Mouse (Mus musculus) lung, embryonic 16.5 days (tissue): ENCODE measurements around the gene Frmpd4. TPM values are rescaled to one million over a fixed set of nuclear protein-coding genes. Genes with fewer than 3 reads are reported as not detected.
A peak's percentile ranks its signal among the peaks of the same experiment; 100 is the strongest.

Experiments used
- ATAC-seq: fragments of 200-750 bp; cut with Nextera tagmentation; 2 replicates; pipeline ENCODE4 v1.8.0; 2017; ENCODE audit warnings: low read depth, mild to moderate bottlenecking, moderate library complexity
- H3K27ac ChIP-seq: fragments of 300-500 bp; sonication (generic); 2 replicates; pipeline ENCODE4 v1.5.1; 2014; ENCODE audit warnings: mild to moderate bottlenecking, control low read depth, low read length
- H3K27me3 ChIP-seq: fragments of 300-500 bp; sonication (generic); 2 replicates; pipeline ENCODE4 v1.6.1; 2014; ENCODE audit warnings: low read depth, low read length, mixed read lengths; ENCODE audit not compliant: control insufficient read depth, insufficient read depth
- H3K36me3 ChIP-seq: fragments of 300-500 bp; sonication (generic); 2 replicates; pipeline ENCODE4 v1.6.1; 2014; ENCODE audit warnings: low read length; ENCODE audit not compliant: control insufficient read depth, insufficient read depth
- H3K4me1 ChIP-seq: fragments of 300-500 bp; sonication (generic); replicated peaks from 2 replicates; pipeline ENCODE4 v1.6.1; 2014; ENCODE audit warnings: low read length, mixed read lengths; ENCODE audit not compliant: control insufficient read depth, insufficient read depth
- H3K4me2 ChIP-seq: fragments of 300-500 bp; sonication (generic); 2 replicates; pipeline ENCODE4 v1.6.1; 2014; ENCODE audit warnings: low read depth, low read length, control low read depth
- H3K4me3 ChIP-seq: fragments of 300-500 bp; sonication (generic); 2 replicates; pipeline ENCODE4 v1.5.1; 2014; ENCODE audit warnings: mild to moderate bottlenecking, low read length, control low read depth
- H3K9ac ChIP-seq: fragments of 300-500 bp; sonication (generic); 2 replicates; pipeline ENCODE4 v1.6.1; 2014; ENCODE audit warnings: low read length, control low read depth
- H3K9me3 ChIP-seq: fragments of 300-500 bp; sonication (generic); 2 replicates; pipeline ENCODE4 v1.6.1; 2016; ENCODE audit warnings: low read length; ENCODE audit not compliant: control insufficient read depth
- WGBS: fragments of 180-500 bp; shearing (Covaris S2); extraction: QIAGEN DNeasy Blood & Tissue Kit; methylation state at CpG from one replicate; pipeline ENCODE4 v1.1.7; 2014; 5-methylcytosine and 5-hydroxymethylcytosine counted together
- polyA plus RNA-seq: library from polyadenylated mRNA; unstranded; fragments of >200 nt; fragmentation: Nextera tagmentation; extraction: Ambion mirVana; gene quantifications from 2 replicates; pipeline ENCODE4 v1.2.1, GENCODE M21; 2015

Gene Frmpd4
- polyA plus RNA-seq, 1 experiment from 2014 or later = 0.03 TPM

DNA sequence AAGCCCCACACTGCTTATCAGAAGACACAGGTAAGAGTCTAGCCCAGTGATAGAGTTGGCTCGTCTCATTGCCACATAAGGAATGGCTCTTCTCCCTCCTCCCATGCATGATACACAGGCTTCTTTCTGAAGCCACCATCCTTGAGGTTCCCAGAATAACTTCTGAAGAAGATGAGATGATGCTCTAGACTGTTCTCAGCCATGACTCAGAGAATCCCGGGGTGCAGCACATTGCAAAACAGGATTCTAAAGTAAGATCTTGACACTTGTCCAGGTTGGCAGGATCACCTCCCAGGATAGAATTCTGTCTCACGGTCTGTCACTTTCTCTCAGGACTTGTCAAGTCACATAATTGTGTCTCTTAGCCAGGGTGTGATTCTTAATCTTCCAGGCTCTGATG lies 1024.2 kb downstream of the Frmpd4 start:
- no peaks in the 10 kb centered on the region; the same call in 1 of the 2 replicates for H3K27me3 ChIP-seq
- no peak overlapping the region for H3K9ac ChIP-seq
- H3K4me1 ChIP-seq = no peaks in the 10 kb centered on the region
- 73% methylated on average over 3 of the region's 3 CpGs for WGBS
- no peak overlapping the region for H3K4me3 ChIP-seq
- ATAC-seq = no peak
- no peaks in the 10 kb centered on the region for H3K36me3 ChIP-seq
- H3K4me2 ChIP-seq = no peak overlapping the region
- H3K9me3 ChIP-seq = no peaks in the 10 kb centered on the region
- H3K27ac ChIP-seq = no peak overlapping the region

DNA sequence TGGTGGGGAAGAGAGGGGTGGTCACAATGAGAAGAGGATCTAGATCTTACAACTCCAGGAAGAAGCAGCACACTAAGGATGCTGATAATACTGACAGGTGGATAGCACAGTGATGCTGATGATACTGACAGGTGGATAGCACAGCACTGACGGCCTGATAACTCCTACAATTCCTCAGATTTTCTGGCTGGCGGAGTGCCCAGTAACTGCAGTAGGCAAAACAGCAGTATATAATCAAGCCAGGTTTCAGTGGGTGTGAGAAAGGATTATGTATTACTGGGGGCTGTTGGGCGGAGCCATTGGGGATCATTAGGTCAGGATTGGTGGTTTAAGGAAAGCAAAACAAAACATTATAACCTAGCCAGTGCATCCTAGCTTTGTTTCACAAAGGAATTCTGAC lies 1053.9 kb downstream of the Frmpd4 start:
- Histone ChIP-seq H3K4me2 (no peak overlapping the region), H3K27ac (no peak overlapping the region), H3K4me1 (no peaks in the 10 kb centered on the region), H3K9ac (no peak overlapping the region), H3K9me3 (no peaks in the 10 kb centered on the region), H3K4me3 (no peak overlapping the region), H3K27me3 (no peaks in the 10 kb centered on the region; the same call in 1 of the 2 replicates), H3K36me3 (no peaks in the 10 kb centered on the region)
- WGBS = 66% methylated on average over 3 of the region's 3 CpGs
- no peak for ATAC-seq

DNA sequence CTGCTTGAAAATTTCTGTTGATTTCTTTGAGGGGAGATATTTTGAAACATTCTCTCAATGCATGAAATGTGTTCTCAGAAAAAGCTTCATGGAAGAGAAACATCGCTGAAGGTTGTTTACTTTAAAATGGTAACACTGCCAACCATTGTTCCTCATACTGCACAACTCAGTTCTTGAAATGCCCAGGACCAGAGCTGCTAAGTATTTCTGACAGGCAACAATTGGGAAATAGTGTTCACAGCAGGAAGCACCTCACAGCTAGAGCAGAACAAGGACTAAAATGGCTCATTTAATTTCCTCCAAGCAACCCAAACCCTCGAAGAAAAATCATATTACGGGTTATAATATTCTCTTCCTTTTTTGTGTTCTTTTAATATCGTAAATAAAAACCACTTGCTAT lies 1054.5 kb downstream of the Frmpd4 start:
- Histone ChIP-seq H3K27ac (no peak overlapping the region), H3K36me3 (no peaks in the 10 kb centered on the region), H3K4me3 (no peak overlapping the region), H3K4me2 (no peak overlapping the region), H3K9ac (no peak overlapping the region), H3K4me1 (no peaks in the 10 kb centered on the region), H3K9me3 (no peaks in the 10 kb centered on the region), H3K27me3 (no peaks in the 10 kb centered on the region; the same call in 1 of the 2 replicates)
- ATAC-seq = no peak
- WGBS = 68% methylated on average over 4 of the region's 4 CpGs

GRCm38 (mm10) chrX:167518440-167518839 lies 1058.6 kb downstream of the Frmpd4 start:
- Histone ChIP-seq H3K27ac (no peak overlapping the region), H3K9ac (no peak overlapping the region), H3K36me3 (no peaks in the 10 kb centered on the region), H3K27me3 (no peaks in the 10 kb centered on the region; the same call in 1 of the 2 replicates), H3K4me1 (no peaks in the 10 kb centered on the region), H3K4me3 (no peak overlapping the region), H3K9me3 (no peaks in the 10 kb centered on the region), H3K4me2 (no peak overlapping the region)
- 81% methylated on average over 2 of the region's 2 CpGs for WGBS
- ATAC-seq = no peak

- 0 out of 2 replicates have a peak, but pooled peaks have one; percentile 36 for ATAC-seq
- Histone ChIP-seq H3K27me3 (peaks cover 9% of the 10 kb centered on the region), H3K36me3 (no peaks in the 10 kb centered on the region), H3K4me2 (no peak overlapping the region), H3K9ac (no peak overlapping the region), H3K4me3 (no peak overlapping the region), H3K27ac (no peak overlapping the region), H3K4me1 (no peaks in the 10 kb centered on the region), H3K9me3 (no peaks in the 10 kb centered on the region)
- 27% methylated on average over 11 of the region's 11 CpGs for WGBS
Observed at GRCm38 (mm10) chrX:167497780-167498179, 1079.3 kb downstream of the Frmpd4 start.

DNA sequence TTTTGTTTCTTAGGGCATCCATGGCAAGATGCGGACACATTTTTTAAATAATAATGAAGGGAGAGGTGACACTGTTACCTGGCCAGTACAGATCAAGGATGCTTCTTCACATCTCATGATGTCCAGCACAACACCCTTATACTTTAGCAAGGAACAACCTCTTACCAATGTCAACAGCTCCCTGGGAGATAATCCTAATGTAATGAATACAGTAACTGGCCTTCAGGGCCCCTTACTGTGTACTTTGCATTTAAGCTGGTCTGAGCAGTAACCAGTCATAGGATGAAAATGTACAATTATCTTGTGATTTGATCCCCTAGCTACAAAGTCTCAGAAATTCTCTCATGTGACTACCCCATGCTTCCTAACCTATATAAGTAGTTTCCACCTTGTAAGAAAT lies 1084.8 kb downstream of the Frmpd4 start:
- 88% methylated on average over 1 of the region's 1 CpGs for WGBS

GRCm38 (mm10) chrX:167491589-167492207 lies 1085.3 kb downstream of the Frmpd4 start:
- peaks cover 9% of the 10 kb centered on the region for H3K27me3 ChIP-seq
- H3K4me2 ChIP-seq = no peak overlapping the region
- no peak overlapping the region for H3K4me3 ChIP-seq
- H3K4me1 ChIP-seq = no peaks in the 10 kb centered on the region
- no peaks in the 10 kb centered on the region for H3K9me3 ChIP-seq
- WGBS = 27% methylated on average over 1 of the region's 1 CpGs
- no peak overlapping the region for H3K27ac ChIP-seq
- ATAC-seq = no peak
- H3K9ac ChIP-seq = no peak overlapping the region
- no peaks in the 10 kb centered on the region for H3K36me3 ChIP-seq

More for the DNA sequence above, 1084.8 kb downstream of the Frmpd4 start:
- Histone ChIP-seq H3K27ac (no peak overlapping the region), H3K27me3 (peaks cover 9% of the 10 kb centered on the region), H3K4me2 (no peak overlapping the region), H3K4me3 (no peak overlapping the region), H3K4me1 (no peaks in the 10 kb centered on the region), H3K9me3 (no peaks in the 10 kb centered on the region), H3K9ac (no peak overlapping the region), H3K36me3 (no peaks in the 10 kb centered on the region)
- ATAC-seq = no peak

GRCm38 (mm10) chrX:167483409-167484177 lies 1093.4 kb downstream of the Frmpd4 start:
- Histone ChIP-seq H3K9ac (no peak overlapping the region), H3K27me3 (no peaks in the 10 kb centered on the region), H3K4me3 (no peak overlapping the region), H3K4me2 (no peak overlapping the region), H3K4me1 (no peaks in the 10 kb centered on the region), H3K9me3 (no peaks in the 10 kb centered on the region), H3K36me3 (no peaks in the 10 kb centered on the region), H3K27ac (no peak overlapping the region)
- 73% methylated on average over 4 of the region's 4 CpGs for WGBS
- ATAC-seq = no peak

DNA sequence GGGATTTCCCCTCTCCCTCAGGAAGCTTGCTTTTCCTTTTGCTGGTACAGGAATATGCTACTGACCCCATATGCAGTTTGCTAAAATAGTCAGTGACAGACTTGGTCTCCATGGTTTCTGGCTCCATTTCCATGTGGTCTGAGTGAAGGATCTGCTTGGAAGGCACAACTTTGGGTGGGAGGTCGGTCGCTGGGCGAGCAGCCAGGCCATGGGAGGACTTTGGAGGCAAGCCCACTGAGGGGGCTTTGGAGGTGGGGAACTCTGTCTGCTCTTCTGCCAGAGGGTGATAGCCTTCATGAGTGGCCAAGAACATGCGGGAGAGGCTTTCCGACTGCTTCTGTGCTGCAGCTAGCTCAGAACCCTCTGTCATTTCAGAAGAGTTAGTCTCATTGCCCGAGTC lies 1099.4 kb downstream of the Frmpd4 start:
- 57% methylated on average over 6 of the region's 6 CpGs for WGBS
- H3K4me1 ChIP-seq = no peaks in the 10 kb centered on the region
- no peaks in the 10 kb centered on the region for H3K9me3 ChIP-seq
- no peak overlapping the region for H3K9ac ChIP-seq
- H3K4me2 ChIP-seq = no peak overlapping the region
- no peak overlapping the region for H3K4me3 ChIP-seq
- no peak overlapping the region for H3K27ac ChIP-seq
- ATAC-seq = no peak
- peaks cover 3% of the 10 kb centered on the region for H3K27me3 ChIP-seq
- no peaks in the 10 kb centered on the region for H3K36me3 ChIP-seq
